Mouse (Mus musculus): ENCODE data around the gene Gm5726.
"Not testable (repeated sequence)": the region's sequence is repeated elsewhere in the genome, so short reads cannot be mapped to it uniquely, and the experiment has no call there.

- TF ChIP-seq TAL1, GATA1 (IDR thresholded peaks at IDR 0.05; ENCODE audit: low read length): not testable (repeated sequence)
These were observed at the start of gene Gm5726 for GRCm38 (mm10) chr7:20545657-20546056.

Data from erythroblast, embryonic 14.5 days (primary cell).